Mouse (Mus musculus): Measurements from ENCODE around the gene Uckl1.
A peak's percentile ranks its signal among the peaks of the same experiment; 100 is the strongest.

The Uckl1 gene

DNA sequence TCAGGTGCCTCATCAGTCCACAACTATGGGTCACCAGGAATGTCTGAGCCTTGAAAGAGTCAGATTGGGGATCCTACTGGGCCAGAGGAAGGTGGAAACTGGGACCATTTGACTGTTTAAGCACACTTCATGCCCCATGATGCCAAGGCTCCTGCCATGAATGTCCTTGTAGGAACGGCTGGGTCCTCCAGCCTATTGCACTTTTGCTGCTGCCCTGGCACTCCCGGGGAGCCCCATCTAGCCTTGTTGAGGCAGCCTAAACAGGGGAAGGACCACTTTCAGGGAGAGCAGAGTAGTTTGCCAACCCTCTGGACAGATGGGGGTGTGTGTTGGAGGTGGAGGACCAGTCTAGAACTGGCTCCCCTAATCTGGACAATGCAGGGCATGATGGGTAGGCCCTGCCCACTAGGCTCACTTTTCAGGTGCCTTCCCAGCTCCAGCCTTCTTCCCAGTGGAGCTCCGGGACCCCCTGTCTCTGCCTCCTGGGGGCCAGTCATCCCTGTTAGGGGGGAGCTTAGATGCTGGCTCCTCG lies at the start of gene Uckl1:
TSS of gene Uckl1 (minus strand) at position 482 of the 532 bp plus-strand sequence.
- no peak for DNase-seq (ENCODE audit: low read depth)

DNA sequence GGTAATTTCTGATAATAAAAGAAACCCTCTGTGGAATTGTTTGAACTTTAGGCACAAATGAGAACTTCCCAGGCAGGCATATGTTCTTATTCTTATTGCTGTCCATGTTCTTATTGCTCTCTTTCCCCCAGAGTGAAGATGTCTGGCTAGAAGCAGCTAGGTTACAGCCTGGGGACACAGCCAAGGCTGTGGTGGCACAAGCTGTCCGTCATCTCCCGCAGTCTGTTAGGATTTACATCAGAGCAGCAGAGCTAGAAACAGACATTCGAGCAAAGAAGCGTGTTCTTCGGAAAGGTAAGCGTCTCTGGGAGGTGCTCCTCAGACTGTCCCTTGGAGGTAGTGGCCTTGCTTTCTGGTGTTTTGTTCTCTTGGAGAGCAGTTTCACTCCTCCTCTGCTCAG lies 47.9 kb upstream of the Uckl1 start:
- DNase-seq (ENCODE audit: low read depth): no peak

- DNase-seq (ENCODE audit: low read depth): no peak
Measured at GRCm38 (mm10) chr2:181628471-181628870, 43.8 kb upstream of the Uckl1 start.

DNA sequence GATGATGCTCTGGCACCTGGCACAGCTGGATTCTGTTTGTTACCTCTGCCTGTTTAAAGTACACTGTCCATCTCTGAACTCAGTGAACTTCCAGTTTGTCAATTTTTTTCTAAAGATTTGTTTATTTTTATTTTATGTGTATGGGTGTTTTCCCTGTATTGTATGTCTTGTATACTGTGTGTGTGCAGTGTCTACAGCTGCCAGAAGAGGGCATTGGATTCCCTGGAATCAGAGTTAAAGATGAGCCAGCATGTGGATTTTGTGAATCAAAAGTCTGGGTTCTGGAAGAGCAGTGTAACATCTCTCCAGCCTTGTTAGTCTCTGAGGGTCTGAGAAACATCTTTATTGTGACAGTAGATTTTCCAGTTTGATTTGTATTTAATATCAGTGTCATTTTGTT lies 38.7 kb upstream of the Uckl1 start:
- peak; percentile 50 for DNase-seq (ENCODE audit: low read depth)

DNA sequence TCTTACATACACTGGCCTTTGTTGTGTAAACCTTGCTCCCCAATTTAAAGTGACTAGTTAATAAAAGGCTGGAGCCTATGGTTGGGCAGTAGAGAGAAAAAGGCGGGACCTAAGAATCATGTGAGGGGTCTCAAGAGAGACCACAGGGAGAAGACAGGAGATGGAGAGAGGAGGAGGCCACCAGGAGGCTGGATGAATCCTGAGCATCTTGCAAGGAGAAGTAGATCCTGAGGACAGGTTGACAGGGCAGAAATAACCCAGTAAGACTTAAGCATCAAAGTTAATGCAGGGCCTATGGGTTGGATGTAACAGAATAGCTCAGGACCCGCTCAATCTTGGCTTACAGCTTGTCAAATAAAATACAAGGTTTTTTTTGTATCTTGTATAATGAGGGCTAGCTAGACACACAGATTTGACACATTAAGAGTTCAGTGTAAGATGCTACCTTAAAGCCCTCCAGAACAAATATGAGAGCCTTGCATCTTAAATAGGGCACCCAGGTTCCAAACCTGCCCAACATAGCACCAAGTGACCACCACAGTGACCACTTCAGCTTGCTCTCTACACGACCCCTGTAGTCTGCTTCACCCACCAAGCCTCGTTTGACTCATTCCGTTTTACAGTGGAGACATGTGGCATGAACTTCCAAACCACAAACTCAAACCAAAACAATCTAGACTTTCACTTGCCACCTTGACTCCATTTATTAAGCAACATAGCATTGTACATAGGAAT lies 34.2 kb upstream of the Uckl1 start:
- DNase-seq (ENCODE audit: low read depth): no peak

- DNase-seq (ENCODE audit: low read depth): no peak
Measured at GRCm38 (mm10) chr2:181602367-181602766, 17.7 kb upstream of the Uckl1 start.

GRCm38 (mm10) chr2:181601751-181602145 lies 17.1 kb upstream of the Uckl1 start:
- DNase-seq (ENCODE audit: low read depth): no peak

- peak; percentile 98 for DNase-seq (ENCODE audit: low read depth)
Measured at GRCm38 (mm10) chr2:181600828-181601750, 16.4 kb upstream of the Uckl1 start.

- no peak for DNase-seq (ENCODE audit: low read depth)
Measured at GRCm38 (mm10) chr2:181600226-181600758, 15.6 kb upstream of the Uckl1 start.

DNA sequence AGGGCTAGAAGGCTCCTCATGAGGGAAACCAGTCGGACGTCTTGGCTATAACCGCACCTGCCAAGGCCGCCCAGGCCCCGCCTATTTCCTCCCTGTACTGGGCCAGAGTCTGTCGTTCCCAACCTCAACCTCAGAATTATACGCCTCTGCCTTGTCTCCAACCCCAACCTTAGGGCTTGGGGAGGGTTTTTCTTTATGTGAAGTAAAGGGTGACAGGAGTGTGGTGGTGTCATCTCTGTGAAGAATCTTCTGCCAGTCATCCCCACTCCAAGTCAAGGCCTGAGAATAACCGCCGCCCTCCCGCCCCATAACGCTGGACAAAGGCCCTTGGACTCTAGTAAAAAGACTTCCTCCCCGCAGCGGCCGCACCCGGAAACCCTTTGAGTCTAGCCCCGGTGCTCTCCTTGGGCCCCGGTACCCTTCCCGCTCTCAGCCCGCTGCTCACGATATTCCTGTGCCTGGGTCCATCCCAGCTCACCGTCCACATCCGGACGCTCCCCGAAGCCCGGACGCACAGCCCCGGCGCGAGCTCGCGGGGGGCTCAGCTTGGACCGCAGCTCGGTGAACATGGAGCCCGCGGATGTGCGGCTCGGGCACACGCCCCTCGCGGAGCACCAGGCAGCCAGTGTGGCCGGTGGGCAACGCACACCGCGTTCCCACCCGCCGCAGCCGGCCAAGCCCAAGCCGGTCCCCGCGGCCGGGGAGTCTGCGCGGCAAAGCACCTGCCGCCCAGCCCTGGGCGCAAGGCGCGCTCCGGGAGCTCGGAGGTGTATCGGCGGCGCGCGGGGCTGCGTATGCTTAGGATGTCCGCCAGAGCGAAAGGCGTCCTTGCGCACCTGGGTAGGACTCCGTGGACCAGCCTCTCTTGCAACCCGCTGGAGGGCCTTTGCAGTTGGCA lies 14.0 kb upstream of the Uckl1 start, which contains the start of gene Samd10:
TSS of gene Samd10 (minus strand) at position 759 of the 898 bp plus-strand sequence.
- DNase-seq (ENCODE audit: low read depth): no peak

DNA sequence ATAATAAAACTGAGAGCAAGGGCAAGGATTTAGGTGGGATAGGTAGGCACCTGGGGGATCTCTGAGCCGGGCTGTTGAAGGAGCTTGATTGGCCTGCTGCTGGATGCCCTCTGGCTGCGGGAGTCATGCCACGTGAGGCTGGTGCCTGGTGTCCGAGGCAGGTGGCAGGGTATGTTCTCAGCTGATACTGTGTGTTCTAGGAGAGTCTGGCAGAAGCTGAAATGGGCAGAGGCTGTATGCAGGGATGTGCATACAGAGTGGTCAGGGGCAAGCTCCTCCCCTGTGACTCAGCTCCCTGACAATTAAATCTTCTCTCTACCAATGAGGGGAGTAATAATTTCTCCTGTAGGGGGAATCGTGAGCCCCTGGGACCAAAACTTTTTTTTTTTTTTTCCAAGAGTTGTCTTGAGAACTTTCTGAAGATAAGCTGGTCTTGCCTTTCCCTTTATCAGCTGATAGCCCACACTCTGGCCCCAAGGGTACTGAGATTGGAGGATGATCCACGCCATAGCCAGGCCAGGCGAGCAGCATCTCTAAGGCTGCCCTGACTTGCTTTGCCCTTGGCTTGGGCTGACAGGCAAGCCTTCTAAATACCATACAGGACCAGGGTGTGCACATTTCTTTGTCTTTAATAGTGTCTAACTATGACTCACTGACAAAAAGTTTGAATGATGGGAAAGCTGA lies 12.8 kb upstream of the Uckl1 start:
- DNase-seq (ENCODE audit: low read depth): peak; percentile 85

GRCm38 (mm10) chr2:181596221-181596960 lies 11.7 kb upstream of the Uckl1 start:
- no peak for DNase-seq (ENCODE audit: low read depth)

GRCm38 (mm10) chr2:181594946-181595696 lies 10.4 kb upstream of the Uckl1 start:
- DNase-seq (ENCODE audit: low read depth): peak; percentile 73

GRCm38 (mm10) chr2:181593937-181594336 lies 9.2 kb upstream of the Uckl1 start:
- peak; percentile 54 for DNase-seq (ENCODE audit: low read depth)

- peak; percentile 70 for DNase-seq (ENCODE audit: low read depth)
Measured at GRCm38 (mm10) chr2:181593042-181593421, 8.3 kb upstream of the Uckl1 start.

- DNase-seq (ENCODE audit: low read depth): peak; percentile 86
Measured at GRCm38 (mm10) chr2:181592231-181593041, 7.7 kb upstream of the Uckl1 start, which contains the start of gene Zfp512b. TSS of gene Zfp512b (minus strand) at chr2:181592803.

- DNase-seq (ENCODE audit: low read depth): peak; percentile 60
Measured at GRCm38 (mm10) chr2:181591528-181592085, 6.9 kb upstream of the Uckl1 start, which contains the start of gene Prpf6. TSS of gene Prpf6 (plus strand) at chr2:181591868.

- no peak for DNase-seq (ENCODE audit: low read depth)
Measured at GRCm38 (mm10) chr2:181590471-181590870, 5.8 kb upstream of the Uckl1 start.

Measured in NIH3T3 (cell line).